Mouse (Mus musculus) ovary, postnatal 36 days (tissue): ENCODE data around the gene Fhad1.

ENCODE experiments used
- DNase-seq: peaks from one replicate; pipeline ENCODE4 v3.0.0; 2022; ENCODE audit warnings: low spot score, mixed read lengths

Gene Fhad1

DNA sequence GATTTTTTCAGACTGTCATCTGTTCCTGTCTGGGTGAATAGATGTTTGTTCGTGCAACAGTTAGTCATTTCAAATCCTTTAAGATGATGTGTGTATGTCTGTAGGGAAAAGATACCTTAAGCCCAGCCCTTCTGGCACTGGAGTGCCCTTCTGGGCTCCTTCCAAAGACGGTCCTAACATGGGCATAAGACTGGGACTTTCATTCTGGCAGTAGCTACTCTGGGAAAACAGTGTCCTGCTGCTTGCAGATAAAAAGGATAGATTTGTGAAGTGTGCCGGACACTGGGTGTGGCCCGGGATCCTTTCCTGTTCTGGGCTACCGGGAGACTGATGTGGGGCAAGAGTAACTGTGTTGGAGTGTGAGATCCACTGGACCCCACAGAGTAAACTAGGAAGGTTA, 132.9 kb downstream of the Fhad1 start:
- no peak for DNase-seq

DNA sequence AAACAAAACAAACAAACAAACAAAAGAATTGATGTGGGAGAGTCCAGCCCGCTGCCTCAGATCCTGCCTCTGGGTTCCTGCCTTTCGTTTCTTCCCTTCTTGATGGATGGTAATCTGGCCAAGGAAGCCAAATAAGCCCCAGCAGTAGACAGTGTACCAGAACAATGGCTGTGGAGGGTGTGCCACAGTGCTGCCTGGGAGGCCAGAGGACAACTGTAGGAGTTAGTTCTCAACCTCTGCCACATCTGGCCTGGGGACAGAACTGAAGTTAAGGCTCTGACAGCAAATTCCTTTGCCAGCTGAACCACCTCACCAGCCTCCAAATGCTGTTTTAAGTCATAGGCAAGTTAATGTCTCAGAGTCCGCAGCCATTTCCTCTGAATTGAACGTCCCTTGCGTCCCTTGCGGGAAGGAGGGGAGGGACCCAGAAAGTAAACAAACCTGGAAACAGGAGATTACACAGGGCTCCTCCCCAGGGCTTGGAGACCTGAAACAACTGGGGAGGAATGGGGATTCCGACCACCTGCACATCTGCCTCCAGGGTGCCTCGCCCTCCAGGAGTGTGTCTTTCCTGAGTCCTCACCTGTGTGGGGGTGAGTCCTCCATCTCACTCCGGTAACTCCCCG, 133.5 kb downstream of the Fhad1 start:
- no peak for DNase-seq

DNA sequence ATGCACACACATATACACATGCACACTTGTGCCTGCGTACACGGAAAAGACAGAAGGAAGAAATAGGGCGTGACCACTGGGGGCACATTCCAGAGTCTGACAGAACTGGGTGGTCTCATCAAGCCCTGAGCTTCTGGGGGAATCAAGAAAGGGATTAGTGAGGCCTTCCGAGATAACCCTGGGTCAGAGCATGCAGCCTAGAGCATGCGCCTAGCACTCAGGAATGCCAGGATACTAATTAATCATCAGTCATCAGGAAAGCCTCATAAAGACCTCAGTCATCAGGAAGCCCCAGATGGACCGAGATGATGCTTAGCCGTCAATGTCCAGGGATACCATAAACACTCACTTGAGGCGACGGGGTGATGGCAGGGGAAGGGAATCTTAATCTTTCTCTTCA, 135.0 kb downstream of the Fhad1 start:
- no peak for DNase-seq

DNA sequence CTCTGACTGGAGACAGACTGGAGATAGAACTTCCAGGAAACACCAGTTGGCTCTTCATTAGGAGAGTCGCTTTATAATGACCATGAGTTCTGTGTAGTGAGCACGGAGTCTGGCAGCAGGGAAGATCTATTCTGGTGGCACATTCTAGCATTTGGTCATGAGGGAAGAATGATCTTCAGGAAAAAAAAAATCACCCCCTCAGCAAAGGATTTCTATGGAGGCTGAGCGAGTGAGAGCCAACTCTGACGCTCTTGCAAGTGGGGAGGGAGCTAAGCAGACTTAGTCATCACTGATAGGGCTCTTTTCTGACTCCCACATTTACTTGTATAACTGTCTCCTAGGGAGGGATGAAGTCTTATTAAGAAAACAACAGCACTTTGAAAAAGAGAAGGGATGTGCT, 135.8 kb downstream of the Fhad1 start:
- DNase-seq = no peak

DNA sequence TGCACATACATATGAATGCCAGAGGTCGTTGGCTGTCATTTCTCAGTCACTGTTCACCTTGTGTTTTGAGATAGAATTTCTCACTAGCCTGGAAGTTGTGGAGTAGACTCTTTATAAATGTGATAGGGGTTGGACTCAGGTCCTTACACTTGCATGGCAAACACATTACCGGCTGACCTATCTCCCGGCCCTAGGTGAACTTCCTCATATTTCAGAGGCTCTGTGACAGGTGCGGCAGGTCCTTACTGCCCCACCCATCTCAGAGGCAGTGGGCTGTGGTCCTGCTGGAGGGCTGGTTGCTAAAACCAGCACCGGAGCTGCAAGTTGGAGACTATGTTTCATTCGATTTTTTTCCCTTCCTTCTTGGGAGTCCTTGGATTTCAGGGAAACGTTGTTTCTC, 136.3 kb downstream of the Fhad1 start:
- no peak for DNase-seq

DNA sequence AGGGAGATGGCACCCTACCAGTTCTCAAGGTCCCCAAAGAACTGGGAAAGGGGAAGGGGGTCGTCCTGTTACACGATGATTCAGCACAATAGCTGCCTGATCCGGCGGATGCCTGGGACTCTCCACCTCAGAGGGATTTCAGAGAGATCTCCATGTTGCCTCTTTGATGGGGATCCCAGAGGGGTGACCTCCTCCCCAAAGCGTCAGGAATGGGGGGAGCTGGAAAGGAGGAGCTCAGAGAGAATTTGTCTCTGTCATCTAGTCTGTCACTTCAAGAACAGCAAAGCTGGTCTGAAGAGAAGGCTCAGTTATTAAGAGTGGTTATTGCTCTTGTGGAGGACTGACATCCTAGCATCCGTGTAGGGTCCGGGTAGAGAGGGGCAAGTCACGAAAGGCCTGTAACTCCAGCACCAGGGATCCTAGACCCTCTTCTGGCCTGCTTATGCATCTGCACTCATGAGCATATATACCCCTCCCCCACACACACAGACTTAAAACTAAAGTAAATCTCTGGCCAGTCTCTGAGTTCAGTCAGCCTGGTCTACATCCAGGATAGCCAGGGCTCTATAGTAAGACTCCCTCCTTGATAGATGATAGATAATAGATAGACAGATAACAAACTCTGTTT, 139.3 kb downstream of the Fhad1 start:
- DNase-seq = no peak

DNA sequence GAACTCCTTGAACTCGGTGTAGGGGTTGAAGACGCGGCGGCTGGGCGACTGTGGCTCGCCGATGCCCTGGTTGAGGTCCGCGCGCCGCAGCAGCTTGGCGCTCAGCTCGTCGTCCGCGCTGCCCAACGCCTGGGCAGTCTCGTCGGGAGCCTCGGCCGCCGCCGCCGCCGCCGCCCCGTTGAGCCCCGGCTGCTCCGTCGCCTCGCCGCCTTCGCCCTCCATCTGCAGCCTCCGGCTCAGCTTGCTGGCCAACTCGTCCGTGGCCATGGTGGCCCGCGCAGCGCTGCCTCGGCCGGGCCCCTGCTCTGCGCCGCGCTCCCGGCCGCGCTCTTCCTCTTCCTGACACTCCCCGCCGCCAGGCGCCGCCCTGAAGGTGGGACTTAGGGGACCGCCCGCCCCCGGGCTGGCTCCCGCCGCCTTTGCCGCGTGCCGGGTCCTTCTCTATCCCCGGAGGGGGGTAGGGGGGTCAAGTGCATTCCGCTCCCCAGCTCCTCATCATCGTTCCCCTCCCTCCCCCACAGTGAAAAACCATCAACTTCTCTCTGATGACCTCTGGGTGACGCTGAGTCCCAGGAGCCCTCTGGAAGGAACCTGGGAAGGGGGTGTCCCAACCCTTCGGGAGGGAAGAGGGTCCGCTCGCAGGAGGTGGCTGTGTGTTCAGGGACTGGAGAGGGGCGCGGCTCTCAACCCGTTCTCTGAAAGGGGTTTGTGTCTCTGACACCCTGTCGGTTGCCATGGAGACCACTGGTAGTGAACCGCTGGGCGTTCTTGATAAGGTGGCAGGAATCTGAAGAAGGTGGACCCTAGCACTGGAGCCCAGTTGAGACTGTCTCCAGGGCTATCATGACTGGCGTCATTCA, 140.1 kb downstream of the Fhad1 start, which contains the start of gene Efhd2:
Gene Efhd2 (minus strand): TSS at position 320 of the 860 bp plus-strand sequence.
- DNase-seq = peak; percentile 85

DNA sequence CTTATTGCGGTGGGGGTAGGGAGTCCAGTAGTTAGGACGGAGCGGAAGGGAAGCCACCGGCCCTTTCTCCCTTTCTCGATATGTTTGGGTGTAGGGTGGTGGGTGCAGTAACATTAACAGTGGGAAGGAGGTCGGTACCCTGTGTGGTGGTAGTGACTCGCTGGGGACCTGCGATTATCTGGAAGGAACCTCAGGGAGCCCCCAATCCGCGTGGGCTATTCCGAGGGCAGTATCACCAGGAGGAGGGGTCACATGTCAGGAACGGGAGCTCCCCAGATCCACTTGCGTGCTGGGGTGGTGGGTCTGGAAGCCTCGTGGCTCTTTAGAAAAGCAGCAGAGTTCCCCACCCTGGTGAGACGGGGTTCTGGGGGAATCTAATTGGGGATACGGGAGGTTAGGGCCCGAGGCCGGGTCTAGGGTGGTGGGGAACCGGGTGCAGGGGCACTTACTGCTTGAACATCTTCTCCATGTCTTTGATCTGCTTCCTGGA, 140.7 kb downstream of the Fhad1 start:
- DNase-seq = no peak

DNA sequence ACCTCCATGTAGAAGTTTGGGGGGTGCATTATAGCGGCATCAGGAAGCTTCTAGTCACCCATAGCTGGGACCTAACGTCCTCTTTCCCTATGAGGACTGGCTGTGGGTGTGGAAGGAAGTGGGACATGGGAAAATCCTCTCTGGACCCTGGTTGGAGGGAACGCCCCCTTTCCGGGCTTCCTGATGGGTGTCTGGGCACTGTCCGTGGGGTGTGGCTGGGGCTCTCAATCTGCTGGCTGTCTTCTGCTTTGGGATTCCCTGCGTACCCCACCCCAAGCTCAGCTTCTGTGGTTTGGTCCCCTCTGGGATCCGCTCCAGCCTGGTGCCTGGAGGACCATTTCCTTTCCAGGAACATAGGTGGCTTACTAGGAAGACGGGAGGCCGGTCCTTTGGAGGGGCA, 141.9 kb downstream of the Fhad1 start:
- no peak for DNase-seq

DNA sequence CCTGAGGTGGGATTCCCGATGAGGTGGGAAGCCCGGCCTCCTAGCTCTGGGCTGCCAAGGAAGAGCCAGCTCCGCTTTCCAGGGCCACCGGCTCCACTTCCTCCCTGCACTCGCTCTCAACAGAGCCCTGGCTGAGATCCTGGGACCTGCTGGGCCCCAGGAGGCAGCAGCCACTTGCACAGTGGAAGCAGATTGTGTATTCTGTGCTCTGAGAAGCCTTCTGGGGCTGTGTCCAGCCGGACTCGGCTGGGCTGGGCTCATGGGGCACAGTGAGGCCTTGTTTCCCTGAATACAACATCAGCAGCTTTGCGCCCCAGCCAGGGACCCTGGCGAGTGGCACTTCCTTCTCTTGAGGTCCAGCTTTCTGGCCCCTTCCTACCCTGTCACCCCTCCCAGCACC, 143.0 kb downstream of the Fhad1 start:
- no peak for DNase-seq

DNA sequence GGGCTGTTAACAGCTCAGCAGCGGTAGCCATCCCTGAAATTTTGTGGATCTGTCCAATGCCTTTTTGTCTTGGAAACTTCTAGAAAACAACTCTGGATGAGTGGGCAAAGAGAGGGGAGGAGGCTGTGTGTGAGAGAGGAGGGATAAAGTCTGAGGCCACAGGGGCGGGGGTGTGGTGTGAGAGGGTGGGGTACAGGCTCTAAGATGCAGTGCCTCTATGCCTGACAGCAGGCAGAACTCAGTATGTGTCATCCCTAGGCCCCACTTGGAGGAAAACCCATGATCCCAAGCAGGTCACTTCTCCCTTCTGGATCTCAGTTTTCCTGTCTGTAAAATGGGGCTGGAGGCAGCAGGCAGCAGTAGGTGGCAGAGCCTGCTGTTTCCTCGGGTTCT, 143.6 kb downstream of the Fhad1 start:
- DNase-seq = no peak

DNA sequence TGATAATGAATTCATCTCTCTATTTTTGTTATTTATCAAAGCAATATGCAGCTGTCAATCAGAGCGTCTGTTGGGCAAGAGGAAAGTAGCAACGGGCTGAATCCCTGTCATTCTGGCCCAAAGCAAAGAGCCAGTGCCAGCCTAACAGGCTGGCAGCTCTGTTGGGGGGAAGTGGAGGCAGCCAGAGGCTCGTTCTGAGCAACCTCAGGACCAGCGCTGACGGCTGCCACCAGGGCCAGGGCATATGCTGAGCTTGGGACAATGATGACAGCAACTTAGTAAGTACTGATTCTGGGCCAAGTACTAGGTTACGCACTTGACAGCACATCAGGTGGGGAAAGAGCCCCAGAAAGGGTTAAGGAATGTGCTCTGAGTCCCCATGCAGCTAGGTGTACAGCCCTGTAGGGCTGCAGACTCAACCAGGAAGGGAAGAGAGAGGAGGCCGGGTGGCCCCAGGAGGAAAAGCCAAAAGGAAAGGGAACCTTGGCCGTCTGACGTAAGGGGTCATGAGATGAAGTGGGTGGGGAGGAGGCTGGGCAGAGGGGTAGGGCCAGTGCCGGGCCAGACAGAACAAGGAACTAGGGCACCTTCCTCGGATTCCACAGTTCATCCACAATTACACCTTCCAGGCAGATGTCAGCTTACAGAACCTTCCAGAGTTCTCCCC, 144.1 kb downstream of the Fhad1 start:
- DNase-seq = no peak

DNA sequence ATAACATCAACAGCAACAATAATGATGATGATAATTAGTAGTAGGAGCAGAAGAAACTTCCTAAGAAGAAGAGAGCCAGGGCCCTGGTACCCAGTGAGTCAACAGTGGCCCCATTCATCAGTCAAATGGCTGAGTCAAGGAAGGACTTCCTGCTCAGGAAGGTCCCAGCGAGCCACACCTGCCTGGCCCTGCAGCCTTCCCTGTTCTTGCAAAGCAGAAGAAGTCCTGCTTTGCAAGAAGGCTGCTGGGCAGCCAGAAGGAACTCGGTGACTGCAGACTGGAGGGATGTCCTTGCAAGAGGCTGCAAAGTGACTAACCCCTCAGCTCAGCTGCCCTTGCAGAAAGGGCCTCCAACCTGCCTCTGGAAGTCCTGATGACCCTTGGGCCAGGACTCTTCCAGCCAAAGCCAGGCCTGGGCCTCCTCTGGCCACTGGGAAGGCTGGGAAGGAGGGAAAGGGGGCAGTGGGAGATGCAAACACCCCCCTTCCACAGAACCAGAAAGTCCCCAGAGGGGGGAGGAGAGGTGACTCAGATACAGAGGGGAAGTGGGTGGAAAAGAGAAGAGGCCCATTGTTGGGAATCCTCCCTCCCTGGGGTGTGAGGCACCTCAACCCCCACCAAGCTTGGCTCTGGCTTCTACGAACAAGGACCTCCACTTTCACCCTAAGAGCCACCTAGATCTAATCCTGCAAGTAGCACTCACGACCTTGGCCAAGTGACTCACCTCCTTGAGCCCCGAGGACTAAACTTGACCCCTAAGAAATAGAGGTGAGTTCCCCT, 145.3 kb downstream of the Fhad1 start:
- no peak for DNase-seq

DNA sequence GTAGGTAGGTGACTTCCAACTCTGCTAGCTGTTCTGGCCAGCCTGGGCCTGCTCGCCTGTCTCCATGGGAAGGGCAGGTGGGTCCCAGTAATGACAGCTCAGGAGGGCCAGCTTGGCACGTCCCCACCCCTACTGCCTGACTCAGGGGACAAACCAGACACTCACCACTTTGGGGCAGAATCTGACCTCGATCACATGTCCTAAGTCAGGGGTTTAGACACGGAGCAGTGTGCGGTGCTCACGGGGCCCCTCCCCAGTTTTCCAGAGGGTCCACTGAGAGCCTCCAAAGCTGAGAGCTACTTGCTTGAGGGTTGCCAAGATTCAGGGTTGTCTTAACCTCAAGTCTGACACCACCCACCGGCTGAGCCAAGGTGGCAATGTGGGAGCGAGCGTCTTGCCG, 146.8 kb downstream of the Fhad1 start:
- no peak for DNase-seq

DNA sequence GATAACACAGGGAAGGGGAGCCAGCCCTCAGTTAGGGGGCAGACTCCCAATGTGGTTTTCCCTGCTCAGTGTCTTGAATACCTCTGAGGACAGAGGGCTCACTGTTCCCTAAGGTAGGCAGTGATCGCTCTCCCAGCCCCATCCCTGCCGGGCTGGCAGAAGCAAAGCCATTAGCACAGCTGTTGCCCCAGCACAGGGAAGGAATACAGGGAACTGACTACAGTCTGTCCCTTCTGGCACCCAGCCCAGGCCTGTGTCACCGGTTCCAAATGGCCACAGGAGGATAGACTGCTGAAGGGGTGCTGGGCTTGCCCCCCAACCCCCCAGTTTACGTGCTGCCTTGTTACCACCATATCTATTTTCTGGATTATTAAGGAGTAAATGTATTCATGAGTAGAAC, 147.4 kb downstream of the Fhad1 start:
- no peak for DNase-seq

DNA sequence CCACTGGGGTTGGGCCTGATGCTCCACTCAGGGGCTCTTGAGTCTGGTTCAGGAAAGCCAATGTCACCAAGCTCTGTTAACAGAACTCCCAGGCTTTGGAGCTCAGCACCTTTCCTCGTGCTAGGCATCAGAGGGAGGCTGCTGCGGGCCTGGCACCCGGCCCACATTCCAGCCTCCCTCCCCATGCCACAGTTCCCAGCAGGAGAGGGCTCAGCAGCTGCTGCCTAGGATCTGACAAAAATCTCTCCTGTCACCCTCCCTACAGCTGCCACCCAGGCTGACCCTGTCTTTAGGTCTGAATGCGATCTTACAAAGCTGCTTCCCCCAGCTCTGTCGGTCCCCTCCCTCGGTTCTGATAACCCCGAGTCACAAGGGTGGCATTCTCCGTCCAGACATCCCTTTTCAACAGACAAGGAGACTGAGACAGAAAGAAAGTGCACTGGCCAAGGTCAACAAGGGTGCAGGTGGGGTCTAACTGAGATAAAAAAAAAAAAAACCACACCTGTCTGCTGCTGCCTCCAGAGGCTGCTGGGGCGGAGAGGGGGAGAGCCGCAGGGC, 147.9 kb downstream of the Fhad1 start:
- peak; percentile 55 for DNase-seq

DNA sequence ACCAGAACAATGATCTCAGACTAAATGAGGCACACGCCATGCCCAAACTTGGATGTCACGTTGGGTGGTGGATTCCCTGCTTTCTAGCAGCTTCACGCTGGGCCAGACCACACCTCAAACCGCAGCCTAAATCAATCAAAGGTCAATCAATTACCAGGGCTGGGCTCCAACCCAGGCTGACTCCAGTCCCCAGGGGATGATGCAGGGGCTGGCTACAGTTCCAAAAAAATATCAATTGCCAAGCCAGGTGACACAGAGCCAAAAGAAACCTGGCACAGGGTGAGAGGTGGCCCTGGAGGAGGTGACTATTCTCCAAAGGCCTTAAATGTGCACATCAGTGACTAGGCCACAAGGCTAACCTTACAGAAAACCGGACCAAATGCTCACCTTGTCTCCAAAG, 149.3 kb downstream of the Fhad1 start:
- DNase-seq = no peak

DNA sequence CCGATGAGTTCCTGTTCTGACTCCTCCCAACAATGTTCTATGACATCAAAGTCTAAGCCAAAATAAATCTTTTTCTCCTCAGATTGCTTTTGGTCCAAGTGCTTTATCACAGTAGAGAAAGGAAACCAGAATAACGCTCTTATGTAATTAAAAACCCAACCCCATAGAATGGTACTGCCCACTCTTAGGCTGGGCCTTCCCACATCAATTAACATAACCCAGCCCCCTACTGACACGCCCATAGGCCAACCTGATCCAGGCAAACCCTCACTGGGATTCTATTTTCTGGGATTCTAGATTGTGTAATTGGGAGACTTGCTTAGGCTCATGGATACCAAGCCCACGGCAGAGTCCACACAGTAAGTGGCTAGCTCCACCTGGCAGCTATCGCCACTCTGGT, 149.9 kb downstream of the Fhad1 start:
- no peak for DNase-seq

DNA sequence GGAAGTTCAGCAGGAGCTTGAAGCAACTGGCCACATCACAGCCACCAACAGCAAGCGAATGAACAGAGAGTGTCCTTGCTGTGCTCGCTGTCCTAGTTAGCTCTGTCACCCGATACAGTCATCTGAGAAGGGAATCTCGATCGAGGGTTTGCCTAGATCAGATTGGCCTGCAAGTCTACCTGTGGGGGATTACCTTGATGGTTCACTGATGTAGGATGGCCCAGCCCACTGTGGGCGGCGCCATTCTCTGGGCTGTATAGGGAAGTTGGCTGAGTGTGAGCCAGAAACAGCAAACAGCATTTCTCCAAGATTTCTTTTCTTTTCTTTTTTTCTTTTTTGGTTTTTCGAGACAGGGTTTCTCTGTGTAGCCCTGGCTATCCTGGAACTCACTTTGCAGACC, 150.4 kb downstream of the Fhad1 start:
- no peak for DNase-seq

DNA sequence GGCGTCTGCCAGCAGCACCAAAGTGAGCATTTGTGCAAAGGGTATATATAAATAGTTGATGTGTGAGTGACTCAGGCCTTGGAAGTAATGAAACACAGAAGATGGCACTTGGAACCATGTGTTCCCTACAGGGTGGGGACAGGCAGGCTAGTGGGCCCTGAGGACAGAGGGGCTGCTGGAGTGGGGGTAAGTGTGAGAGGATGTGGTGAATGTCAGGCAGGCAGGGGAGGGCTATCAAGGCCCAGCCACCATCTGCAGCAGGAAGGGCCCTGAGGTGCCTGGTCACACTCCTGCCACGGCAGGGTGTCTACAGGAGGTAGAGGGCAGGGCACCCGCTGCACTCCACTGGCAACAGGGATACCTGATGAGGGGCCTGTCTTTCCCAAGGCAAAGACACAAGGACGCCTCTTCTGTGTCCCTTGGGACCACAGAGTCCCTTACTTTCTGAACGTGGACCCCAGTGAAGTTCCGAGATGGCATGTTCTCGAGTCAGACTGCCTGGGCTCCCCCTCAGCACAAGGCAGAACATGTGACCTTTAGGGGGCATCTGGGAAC, 151.1 kb downstream of the Fhad1 start:
- DNase-seq = no peak

DNA sequence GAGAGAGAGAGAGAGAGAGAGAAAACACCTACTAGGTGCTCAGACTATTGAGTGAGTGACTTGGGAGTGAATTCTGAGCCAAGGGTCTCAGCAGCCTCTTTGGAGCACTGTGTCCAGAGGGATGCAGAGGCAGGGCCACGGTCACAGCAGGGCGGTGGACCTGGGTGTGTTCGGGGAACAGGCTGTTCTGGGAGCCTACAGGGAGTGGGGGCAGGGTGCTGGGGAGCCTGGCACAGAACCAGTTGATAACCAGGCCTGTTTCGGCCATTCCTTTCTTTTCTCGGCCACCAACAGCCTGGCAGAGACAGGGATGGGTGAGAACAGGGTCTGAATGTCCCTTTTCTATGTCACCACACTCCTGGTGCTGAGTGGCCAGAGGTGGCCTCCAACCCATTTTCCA, 152.0 kb downstream of the Fhad1 start:
- no peak for DNase-seq
